Mouse (Mus musculus) small intestine, adult 2 months (tissue): ENCODE results near the gene Eif3b.

Source experiments
- CTCF ChIP-seq: fragments of 200-500 bp; IDR thresholded peaks from 2 replicates; pipeline ENCODE4 v1.5.1; 2012; ENCODE audit warnings: low read depth, mild to moderate bottlenecking, control low read depth, inconsistent platforms, low read length, moderate library complexity, mixed read lengths; ENCODE audit not compliant: insufficient replicate concordance, insufficient read length; ENCODE audit errors: extremely low read depth
- POLR2A ChIP-seq: fragments of 200-500 bp; IDR thresholded peaks from 2 replicates; pipeline ENCODE4 v1.6.1; 2012; ENCODE audit warnings: low read depth, mild to moderate bottlenecking, control low read depth, inconsistent platforms, low read length, moderate library complexity

GRCm38 (mm10) chr5:140446054-140446453 lies 26.9 kb downstream of the Eif3b start:
- TF ChIP-seq POLR2A (no peak), CTCF (no peak)
